Mouse (Mus musculus) kidney, postnatal 10 days (tissue): ENCODE data around the gene Ptprd.
A peak's percentile ranks its signal among the peaks of the same experiment; 100 is the strongest.

Experiments used
- DNase-seq: peaks from one replicate; pipeline ENCODE4 v3.0.0; 2021; ENCODE audit warnings: mixed read lengths

Gene Ptprd

GRCm38 (mm10) chr4:78211529-78212494 is at the start of gene Ptprd:
Ptprd (minus strand) TSS chr4:78211961.
- peak; percentile 24 for DNase-seq

DNA sequence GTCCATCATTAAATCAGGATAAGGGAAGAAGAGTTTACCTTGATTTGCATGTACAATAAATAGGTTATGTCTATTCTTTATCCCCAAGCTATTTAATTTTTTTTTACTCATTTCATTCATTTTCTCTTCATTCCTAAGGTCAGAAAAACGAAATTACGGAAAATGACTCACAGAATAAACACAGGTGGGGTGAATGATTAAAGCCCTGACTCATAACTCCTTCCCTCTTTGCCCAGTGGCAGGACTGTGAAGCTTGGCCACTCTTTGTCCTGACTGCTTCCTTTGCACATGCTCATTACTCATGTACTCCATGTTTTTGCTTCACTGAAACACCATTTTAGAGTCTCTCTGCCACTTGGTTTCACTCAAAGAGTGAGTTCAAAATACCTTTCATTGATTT is 24.1 kb upstream of the Ptprd start:
- DNase-seq, result no peak

DNA sequence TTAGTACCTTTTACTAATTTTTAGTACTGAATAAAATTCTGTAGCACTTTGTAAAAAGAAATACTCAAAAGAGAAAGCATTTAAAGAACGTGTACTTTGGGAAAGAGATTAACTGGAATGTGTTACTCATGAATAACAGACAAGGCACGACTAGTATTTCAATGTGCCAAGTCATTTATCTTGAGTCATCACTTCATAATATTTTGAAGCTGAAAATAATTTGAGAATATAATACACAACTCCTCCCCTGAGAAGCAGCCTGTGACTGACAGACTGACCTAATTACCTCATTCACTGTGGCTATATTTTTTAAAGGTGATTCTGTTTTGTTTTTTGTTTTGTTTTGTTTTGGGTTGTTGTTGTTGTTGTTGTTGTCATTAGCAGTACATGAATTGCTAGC is 23.6 kb upstream of the Ptprd start:
- no peak for DNase-seq

DNA sequence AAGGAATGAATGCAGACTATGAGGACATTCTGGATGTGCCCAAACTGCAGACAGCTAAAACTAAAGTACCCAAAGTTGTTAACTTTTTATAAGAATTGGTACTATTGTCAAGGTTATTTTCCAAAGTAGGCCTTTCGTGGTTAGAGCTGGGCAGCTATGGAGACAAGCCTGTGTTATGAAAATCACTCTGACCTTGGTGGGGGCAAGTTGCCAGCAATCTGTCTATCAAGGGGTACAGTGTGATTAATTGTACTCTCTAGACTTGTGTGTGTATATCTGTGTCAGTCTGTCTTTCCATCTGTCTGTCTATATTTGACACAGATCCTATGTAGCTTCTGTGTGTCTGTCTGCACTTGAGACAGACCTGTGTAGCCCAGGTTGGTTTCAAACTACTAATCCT is 22.9 kb upstream of the Ptprd start:
- DNase-seq, result no peak

GRCm38 (mm10) chr4:78213949-78214348 is 2.2 kb upstream of the Ptprd start:
- no peak for DNase-seq

- no peak for DNase-seq
These were observed 1.2 kb upstream of the Ptprd start for GRCm38 (mm10) chr4:78212941-78213340.

- no peak for DNase-seq
These were observed 758 bp downstream of the Ptprd start for GRCm38 (mm10) chr4:78210878-78211528.

DNA sequence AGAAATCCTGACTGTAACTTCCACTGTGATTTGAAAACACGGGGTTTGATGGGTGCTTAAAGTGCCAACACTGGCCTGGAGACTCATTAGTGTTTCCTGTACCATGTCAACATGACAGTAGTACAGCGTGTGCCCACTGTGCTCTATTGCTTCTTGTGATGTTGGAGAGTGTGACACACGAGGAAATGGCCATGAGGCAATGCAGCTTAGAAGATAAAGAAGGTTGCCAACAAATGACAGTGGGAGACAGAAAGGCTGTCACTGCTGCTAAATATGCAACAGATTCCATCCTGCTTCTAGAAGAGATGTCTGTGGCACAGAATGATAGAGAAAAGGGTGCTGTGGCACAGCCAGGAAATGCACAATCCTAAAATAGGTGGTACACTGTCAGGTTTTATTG is 6.7 kb downstream of the Ptprd start:
- no peak for DNase-seq

DNA sequence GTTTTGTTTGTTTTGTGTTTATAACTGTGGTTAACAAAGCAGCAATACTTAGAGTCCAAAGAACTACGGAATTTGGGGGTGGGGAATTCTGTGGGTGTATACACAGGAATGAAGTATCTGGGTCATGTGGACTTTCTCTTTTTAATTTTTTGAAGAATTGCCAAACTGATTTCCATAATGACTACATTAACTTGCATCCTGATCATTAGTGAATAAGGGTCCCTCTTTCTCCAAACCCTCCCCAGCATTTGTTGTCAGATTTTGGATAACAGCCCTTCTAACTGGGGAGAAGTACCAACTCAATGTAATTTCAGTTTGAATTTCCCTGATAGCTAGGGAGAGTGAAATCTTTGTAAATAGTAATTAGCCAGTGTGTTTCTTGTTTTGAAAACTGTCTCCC is 43.3 kb downstream of the Ptprd start:
- DNase-seq, result no peak

DNA sequence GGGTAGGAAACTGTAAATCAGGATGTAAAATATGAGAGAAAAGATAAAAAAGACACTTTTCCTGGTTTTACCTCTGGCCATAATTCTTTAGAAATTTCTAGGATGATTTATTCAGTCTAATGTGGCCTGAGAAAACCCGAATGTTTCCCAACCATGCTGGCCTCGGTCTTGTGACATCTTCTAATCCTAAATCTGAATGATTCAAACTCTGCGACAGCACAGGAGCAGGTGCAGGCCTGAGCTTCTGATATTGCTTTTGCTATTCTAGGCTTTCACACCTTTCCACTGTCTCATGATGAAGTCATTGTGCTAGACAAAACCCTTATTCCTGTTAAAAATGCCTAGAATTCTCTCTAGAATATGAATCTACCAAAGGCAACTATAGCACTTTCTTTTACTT is 51.3 kb downstream of the Ptprd start:
- no peak for DNase-seq

DNA sequence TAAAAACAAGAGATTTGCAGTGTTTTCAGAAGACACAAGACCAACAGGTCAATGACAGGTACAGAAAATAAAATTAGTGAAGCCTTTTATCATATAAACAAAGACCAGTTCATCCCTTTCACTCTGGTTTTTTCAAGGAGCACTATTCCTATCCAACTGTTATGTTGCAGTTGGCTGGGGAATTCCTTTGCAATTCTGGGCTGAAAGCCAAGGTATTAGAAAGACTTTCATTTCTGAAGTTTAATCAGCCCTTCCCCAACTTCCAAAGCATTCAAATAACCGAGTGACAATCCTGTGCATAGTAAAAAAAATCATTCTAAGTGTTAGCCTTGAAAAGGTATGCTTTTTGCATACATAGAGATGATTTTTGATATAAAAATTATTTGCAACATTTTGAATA is 61.2 kb downstream of the Ptprd start:
- DNase-seq, result no peak

GRCm38 (mm10) chr4:78142767-78143148 is 69.0 kb downstream of the Ptprd start:
- DNase-seq, result no peak

GRCm38 (mm10) chr4:78142088-78142766 is 69.5 kb downstream of the Ptprd start:
- no peak for DNase-seq

DNA sequence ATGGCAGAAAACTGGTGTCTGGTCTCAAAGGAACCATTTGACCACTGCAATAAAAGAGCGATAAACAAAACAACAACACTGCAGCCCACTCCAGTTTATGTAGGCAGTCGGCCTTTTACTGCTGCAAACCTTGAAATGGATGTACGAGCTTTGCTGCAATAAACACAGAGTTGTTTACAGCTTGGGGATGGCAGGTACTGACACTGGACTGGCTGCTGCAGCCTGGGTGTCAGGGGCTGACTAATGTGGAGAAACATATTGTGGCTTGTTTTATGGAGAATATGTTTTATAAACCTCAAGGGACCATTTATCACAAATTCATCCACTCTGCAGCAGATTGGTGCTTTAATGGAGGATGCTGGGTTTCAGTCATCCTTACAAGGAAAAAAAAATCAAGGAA is 100.9 kb downstream of the Ptprd start:
- no peak for DNase-seq

DNA sequence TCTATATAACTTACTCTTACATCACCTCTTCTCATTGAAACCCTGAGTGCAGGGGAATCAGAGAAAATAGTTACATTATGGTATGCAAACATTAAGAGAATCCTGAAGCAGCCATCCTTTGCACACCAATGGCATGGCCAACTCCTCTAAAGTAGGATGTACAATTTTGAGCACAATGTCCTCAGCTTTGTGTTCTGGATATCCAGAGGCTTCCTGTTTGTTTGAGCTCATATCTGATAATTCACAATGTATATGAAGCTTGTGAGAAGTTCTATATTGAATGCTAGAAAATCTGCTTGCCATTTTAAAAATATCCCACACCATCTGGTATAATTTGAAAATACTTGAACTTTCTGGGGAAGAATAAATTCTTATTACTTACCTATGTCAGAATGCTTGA is 114.2 kb downstream of the Ptprd start:
- DNase-seq, result no peak

DNA sequence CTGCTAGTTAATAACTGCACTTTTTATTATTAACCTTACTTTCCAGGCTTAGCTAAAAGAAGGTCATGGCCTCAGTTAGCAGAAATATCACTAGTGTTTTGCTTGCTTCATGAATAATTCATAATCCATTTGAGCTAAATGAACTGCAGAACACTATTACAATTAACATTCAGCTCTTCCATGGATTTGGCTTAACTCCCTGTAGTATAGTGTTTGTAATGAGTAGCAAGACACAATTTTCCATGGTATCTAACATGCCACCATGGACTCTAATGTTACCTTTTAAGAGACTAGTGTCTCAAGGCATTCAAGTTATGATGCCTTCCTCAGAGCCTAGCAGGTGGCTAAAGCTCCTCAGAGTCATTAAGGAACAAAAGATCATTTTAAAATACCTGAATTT is 129.0 kb downstream of the Ptprd start:
- no peak for DNase-seq

DNA sequence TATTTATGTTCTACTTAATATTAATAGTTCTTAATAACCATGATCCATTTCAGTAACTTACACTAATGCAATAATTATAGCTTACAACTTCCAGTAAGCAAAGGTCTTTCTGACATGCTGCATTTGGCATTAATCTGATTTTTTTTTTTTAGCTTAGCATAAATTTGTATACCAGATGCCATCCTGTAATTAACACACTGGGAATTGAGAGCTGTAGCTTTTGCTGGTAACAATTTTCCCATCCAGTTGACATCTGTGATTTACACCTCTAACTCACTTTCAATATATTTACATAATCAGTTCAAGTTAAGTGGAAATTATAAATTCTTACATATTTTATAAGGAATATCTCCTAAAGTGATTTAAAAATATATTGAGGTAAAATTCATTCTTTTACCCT is 134.3 kb downstream of the Ptprd start:
- DNase-seq, result no peak

DNA sequence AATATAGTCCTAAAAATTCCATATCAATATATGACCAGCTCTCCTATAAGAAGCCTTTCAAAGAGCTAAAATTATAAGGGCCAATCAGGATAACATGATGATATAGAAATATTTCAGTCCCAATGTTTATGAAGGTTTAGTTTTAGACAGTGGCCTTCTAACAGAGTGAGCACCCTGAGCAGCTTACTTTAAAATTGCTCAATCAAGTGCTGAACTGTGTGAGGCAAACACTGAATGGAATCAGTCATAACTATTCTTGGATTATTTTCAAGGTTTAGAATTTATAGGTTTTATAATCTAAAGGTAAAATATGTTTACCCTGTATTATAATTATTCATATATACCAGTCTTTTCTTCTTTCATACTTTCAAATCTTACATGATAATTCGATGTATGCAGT is 134.7 kb downstream of the Ptprd start:
- no peak for DNase-seq

DNA sequence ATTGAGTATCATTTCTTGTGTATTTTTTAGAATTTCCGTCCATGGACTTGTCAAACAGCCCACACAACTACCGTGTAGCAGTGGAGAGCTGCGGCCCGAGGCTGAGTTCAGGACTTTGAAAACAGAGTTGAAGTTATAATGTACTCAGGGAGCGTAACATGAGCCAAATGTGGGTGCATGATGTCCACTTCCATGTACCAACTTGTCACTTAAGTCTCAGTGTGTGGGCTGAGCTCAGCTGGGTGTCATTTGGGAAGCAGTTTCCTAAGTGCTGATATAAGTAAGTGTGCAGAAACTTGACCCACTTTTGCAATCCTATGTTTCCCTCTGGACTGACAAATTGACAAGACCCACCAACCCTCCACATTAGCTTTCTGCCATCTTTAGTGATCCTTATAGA is 173.4 kb downstream of the Ptprd start:
- no peak for DNase-seq

DNA sequence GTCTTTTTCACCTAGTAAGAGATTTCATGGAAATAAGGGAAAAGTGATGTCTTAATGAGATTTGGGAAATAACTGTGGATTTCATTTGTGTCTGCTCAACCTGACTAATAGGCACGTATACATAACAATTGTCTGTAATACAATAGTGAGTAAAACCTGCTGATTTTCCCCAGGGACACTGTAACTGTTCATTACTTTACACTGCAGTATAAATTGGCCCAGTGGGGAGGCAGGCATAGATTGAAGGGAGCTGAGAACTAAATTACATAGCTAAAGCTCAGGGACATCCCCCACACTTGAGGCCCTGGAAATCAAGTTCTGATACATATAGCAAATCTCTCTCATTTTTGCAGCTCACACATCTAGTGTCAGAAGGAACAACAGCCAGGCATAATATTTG is 209.7 kb downstream of the Ptprd start:
- no peak for DNase-seq

DNA sequence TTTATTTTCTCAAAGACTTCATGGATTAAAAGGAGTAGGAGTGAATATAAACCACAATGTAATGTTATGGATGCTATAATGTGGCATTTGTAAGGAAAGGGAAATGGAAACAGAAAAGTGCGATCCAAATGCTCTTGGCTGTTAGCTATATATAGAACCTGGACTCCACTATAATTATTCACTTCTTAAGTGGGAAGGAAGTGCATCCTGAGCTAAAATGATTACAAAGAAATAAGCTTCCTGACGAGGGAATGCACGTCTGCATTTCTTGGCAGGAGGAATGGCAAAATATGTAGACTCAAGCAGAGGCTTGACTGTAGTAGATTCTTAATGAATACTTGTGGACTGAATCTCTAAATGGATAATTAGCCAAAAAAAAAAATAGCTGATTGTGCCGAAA is 219.1 kb downstream of the Ptprd start:
- no peak for DNase-seq

GRCm38 (mm10) chr4:77982094-77982493 is 229.7 kb downstream of the Ptprd start:
- DNase-seq, result no peak

- no peak for DNase-seq
These were observed 250.1 kb downstream of the Ptprd start for GRCm38 (mm10) chr4:77961711-77962110.

- DNase-seq, result no peak
These were observed 322.3 kb downstream of the Ptprd start for GRCm38 (mm10) chr4:77889489-77889888.
